Mouse (Mus musculus) left cerebral cortex, adult 8-10 months (tissue): ENCODE data around the gene Zfp575. TPM values are rescaled to one million over a fixed set of nuclear protein-coding genes. Genes with fewer than 3 reads are reported as not detected.
"Not testable (repeated sequence)": the region's sequence is repeated elsewhere in the genome, so short reads cannot be mapped to it uniquely, and the experiment has no call there.

Source experiments
- DNase-seq, 2 experiments: peaks; one replicate each; pipeline ENCODE4 v3.0.0; 2022; ENCODE audit warnings: low spot score in 2 of 2
- total RNA-seq, 4 experiments: library from RNA; stranded (reverse); gene quantifications; 2 replicates each; pipeline ENCODE4 v1.2.4; 2022

Gene Zfp575
- total RNA-seq, result 1 to 10 TPM; 5.3 to 6.9 (median 5.7) TPM

DNA sequence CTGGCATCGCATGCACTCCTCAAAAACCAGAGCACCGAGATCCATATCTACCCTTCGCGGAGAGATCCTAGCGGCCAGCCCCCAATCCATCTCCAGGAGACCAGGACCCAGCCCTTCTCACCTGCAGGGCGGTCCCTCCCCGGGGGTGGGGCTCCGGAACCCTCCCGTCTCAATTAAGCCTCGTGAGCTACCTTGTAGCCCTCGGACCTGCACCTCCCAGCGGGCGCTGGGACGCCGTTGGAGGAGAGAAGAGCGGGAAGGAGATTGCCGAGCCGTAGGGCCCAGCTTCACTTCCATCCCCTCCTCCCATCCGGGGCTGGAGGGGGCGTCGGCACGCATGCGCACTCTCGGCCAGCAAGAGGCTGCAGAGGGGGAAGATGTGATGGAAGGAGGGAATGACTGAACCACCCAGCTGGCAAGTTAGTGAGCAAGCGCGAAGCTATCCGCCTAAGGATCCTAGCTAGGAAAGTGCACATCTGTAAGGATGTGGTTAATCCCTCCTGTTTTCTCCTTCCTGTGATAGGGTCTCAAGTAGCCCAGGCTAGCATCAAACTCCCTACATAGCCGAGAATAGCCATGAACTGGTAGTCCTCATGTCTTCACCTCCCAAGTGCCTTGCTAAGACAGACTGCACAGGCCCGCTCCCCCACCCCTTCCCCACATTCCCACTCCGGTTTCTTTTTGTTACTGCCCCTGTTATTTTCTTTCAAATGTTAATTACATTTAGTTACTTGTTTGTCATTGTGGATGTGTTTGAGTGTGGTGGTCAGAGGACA, at the start of gene Zfp575, which contains the start of gene Ethe1:
Gene Zfp575, minus strand, starts transcription at position 312 of the 776 bp plus-strand sequence.
Gene Ethe1, plus strand, starts transcription at position 214 of the 776 bp plus-strand sequence.
- DNase-seq, result peak; percentile 70 to 79

DNA sequence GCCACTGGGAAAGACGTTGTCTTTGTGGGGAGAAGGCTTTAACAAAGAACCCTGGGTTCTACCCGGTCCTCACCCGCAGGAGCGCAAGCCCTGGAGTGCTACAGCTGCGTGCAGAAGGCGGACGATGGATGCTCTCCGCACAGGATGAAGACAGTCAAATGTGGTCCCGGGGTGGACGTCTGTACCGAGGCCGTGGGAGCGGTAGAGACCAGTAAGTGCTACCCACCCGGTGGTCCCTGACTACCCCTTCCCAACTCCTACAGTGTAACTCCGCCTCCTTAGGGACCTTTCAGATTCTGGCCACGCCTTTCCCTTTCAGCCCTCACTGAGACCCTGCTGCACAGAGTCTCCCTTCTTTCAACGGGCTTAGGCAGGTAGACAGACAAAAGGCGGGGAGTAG, 49.6 kb upstream of the Zfp575 start:
- DNase-seq, result no peak

DNA sequence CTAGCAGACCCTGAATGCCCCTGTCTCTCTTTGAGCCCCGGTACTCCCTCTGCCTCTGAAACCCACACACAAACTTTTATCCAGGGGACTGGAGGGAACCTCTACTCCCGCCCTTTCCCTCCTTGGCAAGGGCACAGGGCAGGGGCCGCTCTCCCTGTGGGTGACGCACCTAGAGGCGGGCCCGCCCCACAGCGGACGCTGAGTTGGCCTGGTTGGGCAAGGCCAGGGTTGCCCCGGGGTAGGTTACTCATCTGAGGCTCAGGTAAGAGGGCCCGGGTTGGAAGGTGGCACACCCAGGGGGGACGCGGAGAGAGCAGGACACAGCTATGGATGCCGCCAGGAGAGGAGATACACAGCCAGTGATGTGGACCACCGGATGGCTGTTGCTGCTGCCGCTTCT, 48.8 kb upstream of the Zfp575 start, which contains the start of gene Lypd3:
Gene Lypd3, plus strand, starts transcription at position 287 of the 400 bp plus-strand sequence.
- DNase-seq, result no peak

DNA sequence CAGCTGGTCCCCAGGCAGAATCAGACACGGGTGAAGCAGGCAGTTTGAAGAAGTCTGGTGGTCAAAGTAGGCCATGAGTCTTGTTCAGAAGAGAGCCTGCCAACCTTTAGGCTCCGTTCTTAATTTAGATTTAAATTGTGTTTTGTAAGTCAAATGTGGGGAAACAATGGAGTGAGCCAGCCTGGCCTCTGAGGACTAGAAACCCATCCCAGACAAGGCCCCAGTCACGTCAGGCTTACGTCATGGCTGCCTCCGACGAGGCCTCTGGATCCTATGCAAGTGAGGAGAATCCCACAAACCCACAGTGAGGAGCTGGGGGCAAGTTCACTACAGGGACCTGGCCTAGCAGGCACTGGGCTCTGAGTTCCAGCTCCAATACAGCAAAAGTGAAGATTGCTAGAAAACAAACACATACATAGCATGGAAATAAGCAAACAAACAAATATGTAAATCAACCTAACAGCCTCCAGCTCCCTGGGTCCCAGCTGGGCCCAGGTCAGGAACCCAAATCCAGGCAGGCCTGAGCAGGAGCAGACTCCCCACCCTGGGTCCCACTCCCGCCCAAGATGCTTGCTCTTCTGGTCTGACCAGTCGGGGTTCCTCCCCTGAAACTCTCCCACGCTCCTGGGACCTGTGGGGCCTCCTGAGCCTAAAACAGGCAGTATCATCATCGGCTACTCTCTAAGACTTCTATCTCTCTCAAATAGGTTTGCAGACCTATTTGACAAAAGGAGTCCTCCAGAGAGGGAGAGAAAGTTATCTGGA, 42.9 kb upstream of the Zfp575 start:
- DNase-seq, result no peak

DNA sequence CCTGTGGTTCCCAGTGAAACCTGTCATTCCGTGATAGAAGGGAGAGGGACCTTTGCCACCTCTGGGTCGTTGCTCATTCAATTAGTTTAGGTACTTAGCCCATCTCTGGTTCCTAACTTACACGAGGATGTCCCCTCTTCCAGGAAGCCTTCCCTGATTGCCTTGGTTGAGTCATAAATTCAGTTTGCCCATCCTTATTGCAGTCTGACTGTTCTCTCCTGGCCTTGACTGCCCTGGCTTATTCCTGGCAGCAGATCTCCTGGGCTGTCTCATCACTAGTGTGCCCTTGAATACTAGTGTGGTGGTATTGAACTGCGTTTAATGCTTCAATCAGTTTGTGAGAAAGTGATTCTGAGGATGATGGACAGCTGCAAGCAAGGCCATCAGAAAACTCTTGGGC, 42.2 kb upstream of the Zfp575 start:
- no peak for DNase-seq

DNA sequence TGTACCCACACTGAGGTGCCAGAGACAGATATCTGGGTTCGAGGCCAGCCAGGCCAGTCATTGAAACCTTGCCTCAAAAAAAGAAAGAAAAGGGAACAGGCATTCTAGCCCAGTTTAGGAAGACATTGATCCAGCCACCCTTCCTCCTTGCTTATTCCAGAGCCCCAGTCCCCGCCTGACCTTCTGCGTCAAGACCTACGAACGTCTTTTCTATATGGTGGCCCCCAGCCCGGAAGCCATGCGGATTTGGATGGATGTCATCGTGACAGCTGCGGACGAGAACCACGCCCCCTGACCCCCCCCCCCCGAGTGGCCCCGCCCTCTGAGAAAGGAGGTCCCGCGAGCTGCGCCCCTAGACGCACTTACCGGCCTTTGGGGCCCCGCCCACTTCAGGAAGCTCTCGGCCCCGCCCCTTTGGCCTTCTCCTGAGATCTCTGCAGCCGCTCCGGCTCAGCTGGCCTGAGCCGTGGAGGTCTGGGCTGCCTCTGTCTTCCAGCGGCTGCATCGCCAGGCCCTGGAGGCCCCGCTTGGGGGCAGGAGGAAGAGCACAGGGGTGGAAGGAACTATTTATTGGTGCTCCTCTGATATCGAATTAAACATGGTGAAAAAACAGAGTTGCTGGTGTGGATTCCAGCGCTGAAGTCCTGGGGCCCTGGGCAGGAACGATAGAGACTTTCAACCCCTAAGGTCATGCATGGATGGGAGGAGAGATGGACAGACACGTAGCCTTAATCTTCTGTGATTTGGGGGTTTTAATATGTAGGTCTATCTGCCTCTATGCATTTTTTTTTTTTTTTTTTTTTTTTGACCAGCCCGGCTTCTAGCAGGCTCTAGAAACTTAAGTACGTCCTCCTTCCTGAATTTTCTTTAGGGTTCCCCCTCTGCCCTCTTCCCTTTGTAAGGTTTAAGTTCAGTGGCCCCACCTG, 41.5 kb upstream of the Zfp575 start:
- no peak for DNase-seq

DNA sequence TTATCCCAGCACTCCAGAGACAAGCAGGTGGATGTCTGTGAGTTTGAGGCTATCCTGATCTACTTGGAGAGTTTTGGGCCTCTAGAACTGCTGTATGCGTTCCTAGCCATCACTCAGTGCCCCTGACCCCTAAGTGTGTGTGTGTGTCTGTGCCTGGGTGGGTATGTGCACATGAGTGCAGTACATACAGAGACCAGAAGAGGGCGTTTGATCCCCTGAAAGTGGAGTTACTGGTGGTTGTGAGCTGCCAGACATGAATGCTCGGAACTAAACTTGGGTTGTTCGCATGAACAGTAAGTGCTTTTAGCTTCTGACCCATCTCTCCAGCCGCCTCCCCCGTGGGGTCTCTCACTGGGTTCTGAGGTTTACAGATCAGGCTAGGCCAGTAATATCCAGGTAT, 35.5 kb upstream of the Zfp575 start:
- no peak for DNase-seq

DNA sequence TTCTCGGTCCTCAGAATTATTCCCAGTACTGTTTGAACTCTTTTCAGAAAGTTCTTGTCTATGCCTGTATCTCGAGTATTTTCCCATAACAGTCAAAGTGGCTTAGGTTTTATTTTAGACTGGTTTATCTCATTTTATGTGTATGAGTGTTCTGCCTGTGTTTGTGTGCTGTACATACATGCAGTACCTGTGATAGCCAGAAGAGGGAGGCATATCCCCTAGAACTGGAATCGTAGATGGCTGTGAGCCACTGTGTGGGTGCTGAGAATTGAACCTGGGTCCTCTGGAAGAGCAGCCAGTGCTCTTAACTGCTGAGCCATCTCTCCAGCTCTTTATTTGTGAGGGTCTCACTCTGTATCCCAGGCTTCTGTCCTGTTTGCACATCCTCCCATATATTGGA, 33.8 kb upstream of the Zfp575 start:
- no peak for DNase-seq

DNA sequence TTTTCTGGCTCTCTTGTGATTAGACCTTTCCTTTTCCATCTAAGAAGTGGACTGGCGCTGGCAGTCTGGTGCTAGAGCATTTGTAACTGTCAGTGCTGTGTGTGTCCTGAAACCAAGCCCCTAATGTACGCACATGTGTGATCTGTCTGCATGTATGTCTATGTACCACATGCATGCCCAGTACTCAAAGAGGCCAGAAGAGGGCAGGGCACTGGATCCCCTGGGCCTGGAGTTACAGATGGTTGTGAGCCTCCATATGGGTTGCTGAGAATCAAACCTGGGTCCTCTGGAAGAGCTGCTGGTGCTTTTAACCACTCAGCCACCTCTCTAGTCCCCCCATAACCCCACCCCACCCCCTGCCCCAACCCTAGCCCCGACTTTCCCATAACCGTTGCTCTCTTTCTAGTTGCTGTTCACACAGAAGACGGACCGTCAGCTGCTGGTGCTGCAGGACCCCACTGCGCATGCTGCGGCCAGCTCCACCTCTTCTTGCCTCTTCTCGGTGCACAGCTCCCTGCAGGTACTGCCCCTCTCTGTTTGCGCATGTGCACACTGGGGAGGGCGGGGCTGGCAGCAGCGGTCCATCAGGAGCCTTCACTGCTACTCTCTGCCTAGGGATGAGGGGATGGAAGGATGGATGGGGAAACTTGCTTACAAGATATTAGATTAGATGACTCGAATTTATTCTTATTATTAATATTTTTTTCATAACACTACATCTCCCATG, 32.4 kb upstream of the Zfp575 start:
- no peak for DNase-seq

DNA sequence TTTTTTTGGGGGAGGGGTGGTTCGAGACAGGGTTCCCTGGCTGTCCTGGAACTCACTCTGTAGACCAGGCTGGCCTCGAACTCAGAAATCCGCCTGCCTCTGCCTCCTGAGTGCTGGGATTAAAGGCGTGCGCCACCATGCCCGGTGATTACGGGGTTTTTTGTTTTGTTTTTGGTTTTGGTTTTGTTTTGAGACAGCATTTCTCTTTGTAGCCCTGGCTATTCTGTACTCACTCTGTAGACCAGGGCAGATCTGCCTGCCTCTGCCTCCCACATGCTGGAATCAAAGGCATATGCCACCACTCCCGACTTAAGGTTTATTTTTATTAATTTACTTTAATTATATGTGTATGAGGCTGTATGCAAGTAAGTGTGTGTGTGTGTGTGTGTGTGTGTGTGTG, 30.9 kb upstream of the Zfp575 start:
- not testable (repeated sequence) for DNase-seq

DNA sequence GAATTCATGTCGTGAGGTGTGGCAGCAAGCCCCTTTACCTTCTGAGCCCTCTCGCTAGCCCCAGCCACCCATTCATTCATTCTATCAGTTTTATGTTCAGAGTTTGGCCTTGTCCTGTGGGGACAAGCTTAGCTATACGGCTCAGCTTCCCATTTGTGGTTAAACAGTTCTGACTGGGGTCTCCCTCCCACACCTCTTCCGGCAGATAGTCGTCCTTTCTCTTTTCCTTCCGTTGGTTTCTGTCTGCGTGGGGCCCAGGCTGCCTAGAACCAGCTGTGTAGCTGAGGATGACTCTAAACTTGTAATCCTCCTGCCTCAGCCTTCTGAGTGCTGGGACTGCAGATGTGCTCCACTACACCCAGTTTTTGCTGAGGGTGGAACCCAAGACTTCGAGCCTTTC, 30.3 kb upstream of the Zfp575 start:
- DNase-seq, result no peak

DNA sequence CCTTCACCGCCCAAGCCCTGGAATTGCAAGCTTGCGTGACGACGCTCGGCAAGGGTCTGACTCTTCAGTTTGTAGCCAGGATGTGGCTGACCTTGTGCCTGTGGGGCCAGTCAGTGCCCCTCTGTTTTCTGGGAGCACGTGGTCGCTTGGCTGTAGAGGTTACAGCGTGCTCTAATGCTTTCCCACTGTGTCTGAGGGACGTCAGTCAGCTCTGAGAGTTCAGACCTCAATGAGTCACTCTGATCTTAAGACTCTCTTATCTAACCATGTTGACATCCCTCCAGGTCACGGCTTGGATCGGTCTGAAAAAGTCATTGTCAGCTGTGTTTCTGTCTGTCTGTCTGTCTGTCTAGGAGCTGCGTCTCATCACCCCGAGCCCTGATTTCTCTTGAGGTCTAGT, 27.4 kb upstream of the Zfp575 start:
- no peak for DNase-seq

DNA sequence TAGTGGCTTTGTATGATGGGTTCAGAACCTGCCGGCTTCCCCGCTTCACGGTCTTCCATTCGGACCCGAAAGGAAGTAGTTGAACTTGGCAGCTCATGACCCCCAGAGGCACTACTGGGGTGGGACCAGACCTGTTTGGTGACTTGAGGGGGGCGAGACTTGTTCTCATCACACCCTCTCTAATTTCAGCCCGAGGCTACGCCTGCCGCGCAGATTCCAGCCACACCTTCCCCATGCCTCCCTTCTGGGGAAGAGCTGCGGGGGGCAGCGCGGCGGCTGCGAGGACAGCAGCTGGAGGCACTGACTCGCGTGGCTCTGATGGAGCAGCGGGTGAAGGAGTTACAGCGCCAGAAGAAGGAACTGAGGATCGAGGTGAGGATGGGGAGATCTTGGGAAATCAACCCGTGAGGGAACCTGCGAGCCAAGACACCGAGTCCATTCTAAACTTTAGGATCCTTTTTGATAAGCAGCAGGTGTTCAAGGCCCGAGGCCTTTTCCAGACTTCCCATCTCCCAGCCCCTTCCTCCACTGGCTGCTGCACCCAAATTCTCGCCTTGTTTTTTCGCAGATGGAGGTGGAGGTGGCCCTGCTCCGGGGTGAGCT, 25.0 kb upstream of the Zfp575 start:
- DNase-seq, result no peak

DNA sequence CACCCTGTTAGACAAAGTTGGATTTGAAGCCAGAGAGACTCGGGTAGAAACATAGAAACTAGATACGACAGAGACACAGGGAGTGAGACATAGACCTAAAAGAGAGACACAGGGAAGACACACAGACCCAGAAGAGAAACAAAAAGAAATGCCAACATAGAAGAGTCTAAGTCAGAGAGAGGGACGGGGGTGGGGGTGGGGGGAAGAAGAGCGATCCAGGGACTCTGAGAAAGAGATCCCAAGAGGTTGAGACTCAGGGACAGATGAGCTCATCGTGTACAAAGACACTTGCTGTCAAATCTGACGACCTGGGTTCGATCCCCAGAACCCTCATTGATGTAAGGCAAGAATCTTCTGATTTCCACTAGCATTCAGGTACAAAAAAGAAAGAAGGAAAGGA, 24.3 kb upstream of the Zfp575 start:
- no peak for DNase-seq

DNA sequence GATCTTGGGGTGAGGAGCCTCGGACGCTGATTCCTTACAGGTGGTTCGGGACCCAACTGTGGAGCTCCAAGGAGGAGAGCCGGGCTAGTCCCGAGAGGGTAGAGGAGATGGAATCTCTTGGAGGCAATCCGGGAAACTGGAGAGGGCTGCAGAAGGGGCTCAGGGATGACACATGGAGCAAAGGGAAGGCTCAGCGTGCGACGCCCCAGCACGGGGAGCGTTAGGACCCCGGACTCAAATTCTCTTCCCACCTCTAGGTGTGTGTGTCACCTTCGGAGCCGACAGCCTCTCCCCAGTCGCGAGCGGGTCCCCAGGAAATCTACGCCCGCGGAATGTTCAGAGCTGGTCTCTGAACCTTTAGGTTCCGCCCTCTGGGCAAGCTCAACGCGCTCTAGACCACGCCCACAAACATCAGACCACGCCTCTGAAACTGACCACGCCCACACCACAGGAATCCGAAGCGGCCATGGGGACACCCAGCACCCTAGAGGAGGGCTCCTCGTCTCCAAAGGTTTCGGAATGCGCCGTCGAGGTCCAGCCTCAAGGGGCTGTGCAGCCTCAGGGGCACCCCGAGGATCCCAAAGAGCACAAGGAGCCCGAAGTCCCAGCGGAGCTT, 23.5 kb upstream of the Zfp575 start:
- DNase-seq, result no peak

DNA sequence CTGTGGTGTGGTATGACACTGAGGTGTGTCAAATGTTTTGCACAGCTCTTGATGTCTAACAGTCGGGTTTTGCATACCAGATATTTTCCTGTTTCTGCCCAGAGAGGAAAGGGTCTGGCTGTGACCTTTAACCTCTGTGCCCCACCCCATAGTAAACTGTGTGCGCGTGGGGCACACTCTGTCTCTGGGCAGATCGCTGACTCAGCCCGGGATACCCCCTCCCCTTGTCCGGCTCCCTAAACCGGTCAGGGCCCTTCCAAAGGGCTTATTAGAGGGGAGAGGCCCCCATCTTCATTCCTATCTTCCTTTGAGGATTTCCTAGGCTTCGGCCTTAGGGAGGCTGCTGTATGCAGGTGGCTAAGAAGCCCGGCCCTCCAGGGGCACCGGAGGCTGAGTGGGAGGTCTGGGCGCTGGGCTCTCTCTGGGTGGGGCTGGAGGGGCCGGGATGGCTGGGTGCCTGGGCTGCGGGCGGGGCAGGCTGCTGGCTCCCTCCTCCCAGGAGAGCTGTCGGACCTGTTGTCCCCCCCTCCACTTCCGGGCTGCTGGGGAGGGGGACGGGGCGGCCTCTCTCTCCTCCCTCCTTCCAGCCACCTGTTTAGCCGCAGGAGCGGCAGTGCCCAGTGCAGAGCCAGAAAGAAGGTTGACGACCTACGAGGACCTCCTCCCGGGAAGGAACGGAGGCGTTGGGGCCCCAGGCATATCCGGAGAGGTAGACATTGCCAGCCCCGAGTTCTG, 22.9 kb upstream of the Zfp575 start, which contains the start of gene Phldb3:
Gene Phldb3, plus strand, starts transcription at position 620 of the 735 bp plus-strand sequence.
- no peak for DNase-seq

DNA sequence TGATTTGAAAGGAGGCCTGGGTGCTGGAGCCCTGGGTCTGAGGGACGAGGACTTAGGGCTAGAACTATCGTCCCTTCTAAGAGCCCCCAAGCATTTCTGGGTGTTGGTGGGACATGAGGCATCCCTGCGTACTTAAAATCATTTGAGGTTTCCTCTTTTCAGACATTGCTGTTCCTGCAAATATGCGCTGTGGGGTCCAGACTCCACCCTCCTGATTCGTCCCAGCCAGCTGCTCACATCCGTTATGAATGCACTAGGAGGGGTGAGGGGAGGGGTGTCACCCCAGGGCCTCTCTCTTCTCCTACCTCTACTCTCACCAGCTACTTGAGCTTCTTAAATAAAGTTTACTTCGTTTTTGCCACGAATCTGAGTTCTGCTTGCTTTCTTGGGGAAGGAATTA, 21.1 kb upstream of the Zfp575 start:
- no peak for DNase-seq

DNA sequence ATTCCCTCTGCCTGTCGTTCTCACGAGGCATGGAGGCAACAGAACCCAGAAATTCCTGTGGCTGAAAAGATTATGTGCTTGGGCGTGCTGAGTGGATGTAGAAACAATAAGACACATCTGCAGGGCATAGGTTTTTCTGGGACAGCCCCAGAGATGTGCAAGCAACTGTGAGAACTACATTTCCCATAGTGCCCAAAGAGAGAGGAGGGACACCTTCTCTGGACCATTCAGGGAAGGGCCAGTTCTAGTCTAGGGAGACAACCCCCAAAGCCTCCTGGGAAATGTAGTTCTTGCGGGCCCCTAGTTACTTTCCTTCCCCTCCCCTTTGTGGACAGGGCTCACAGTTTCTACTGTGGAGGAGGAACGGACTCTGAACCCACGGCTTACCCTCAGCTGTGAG, 20.6 kb upstream of the Zfp575 start:
- DNase-seq, result no peak

DNA sequence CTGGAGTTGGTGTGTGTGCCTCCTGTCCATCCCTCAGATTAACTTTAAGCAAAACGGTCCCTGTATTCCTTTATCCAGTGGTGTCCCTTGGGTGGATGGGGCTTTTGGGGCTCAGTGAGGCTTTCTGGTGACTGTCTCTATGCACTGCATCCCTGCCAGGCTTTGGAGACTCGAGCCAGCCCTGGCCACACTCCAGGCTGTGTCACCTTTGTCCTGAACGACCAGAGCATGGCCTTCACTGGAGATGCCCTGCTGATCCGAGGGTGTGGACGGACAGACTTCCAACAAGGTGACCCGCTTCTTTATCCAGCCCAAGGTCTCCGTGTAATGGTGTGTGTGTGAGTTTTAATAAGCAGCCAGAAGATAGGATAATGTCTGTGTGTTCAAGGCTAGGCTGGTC, 18.6 kb upstream of the Zfp575 start:
- no peak for DNase-seq
